Mouse (Mus musculus): ENCODE measurements around the gene Ddc.

- TF ChIP-seq CTCF (IDR thresholded peaks at IDR 0.05; ENCODE audit: control insufficient read depth, insufficient read depth, insufficient replicate concordance, low read depth, low read length) = no peak
- no peak for TF ChIP-seq POLR2A (IDR thresholded peaks at IDR 0.05; ENCODE audit: control insufficient read depth, low read depth, low read length)
These were observed at the start of gene Ddc for GRCm38 (mm10) chr11:11897645-11898357.
